Comparison of ENCODE assay signal across 8 mouse cellular contexts in genomic region chr12:25100411-25101217, GRCm38 (mm10). TPM values are rescaled to one million over a fixed set of nuclear protein-coding genes. Genes with fewer than 3 reads are reported as not detected.
DNase-seq lines count a peak whose midpoint lies in the region; ATAC-seq and TF ChIP-seq lines count a peak whose summit lies in the region.

No protein-coding gene starts in this region.

- no peak for TF ChIP-seq POLR2A in spleen, adult 2 months (IDR thresholded peaks at IDR 0.05; ENCODE audit: low read depth, low read length)

- 1% methylated on average over 59 of the region's 59 CpGs for WGBS in spleen, adult 2 months
- under 1% methylated on average over 57 of the region's 59 CpGs for WGBS in kidney, embryonic 14.5 days
- WGBS in liver, embryonic 13.5 days (ENCODE audit: insufficient replicate concordance), result under 1% methylated on average over 57 of the region's 59 CpGs
- WGBS in neural tube, embryonic 12.5 days, result under 1% methylated on average over 59 of the region's 59 CpGs

- DNase-seq in spleen, adult 2 months (ENCODE audit: low read depth in 1 of 2, low spot score in 2 of 2), result peak in 1 of 2 experiments; percentile 12
- no peak for DNase-seq in spleen, adult 12 weeks (ENCODE audit: low spot score)
- DNase-seq in embryo, embryonic 9.5 days (ENCODE audit: extremely low spot score), result peak; percentile 84
- peak; percentile 53 to 61 for DNase-seq in heart, adult 9 months (ENCODE audit: low spot score in 2 of 2)
- DNase-seq in liver, embryonic 13.5 days, result no peak
- peak; percentile 63 for DNase-seq in urinary bladder, postnatal 14 days (ENCODE audit: low spot score)

- H3K27me3 ChIP-seq in spleen, adult 2 months (ENCODE audit: control insufficient read depth, insufficient read depth, low read length), result peaks cover 11% of the 10 kb centered on the region
- H3K27me3 ChIP-seq in kidney, embryonic 14.5 days (ENCODE audit: control insufficient read depth, insufficient read depth, low read length), result no peaks in the 10 kb centered on the region
- peaks cover 75% of the 10 kb centered on the region for H3K27me3 ChIP-seq in liver, embryonic 13.5 days
- no peaks in the 10 kb centered on the region for H3K27me3 ChIP-seq in neural tube, embryonic 12.5 days (replicated peaks)

- peak overlapping the region; percentile 74 for H3K9ac ChIP-seq in kidney, embryonic 14.5 days (ENCODE audit: low read depth, low read length)
- peak overlapping the region; percentile 61 for H3K9ac ChIP-seq in liver, embryonic 13.5 days
- H3K9ac ChIP-seq in neural tube, embryonic 12.5 days, result peak overlapping the region; percentile 74

- no peak for ATAC-seq in kidney, embryonic 14.5 days (ENCODE audit: low FRiP score, low TSS enrichment)
- no peak for ATAC-seq in liver, embryonic 13.5 days (ENCODE audit: low read depth)
- no peak for ATAC-seq in neural tube, embryonic 12.5 days (ENCODE audit: low FRiP score, low read depth)

- no peaks in the 10 kb centered on the region for H3K9me3 ChIP-seq in kidney, embryonic 14.5 days (ENCODE audit: control insufficient read depth, low read length)
- no peaks in the 10 kb centered on the region for H3K9me3 ChIP-seq in liver, embryonic 13.5 days (replicated peaks)
- H3K9me3 ChIP-seq in neural tube, embryonic 12.5 days, result no peaks in the 10 kb centered on the region

- peak overlapping the region; percentile 79 for H3K4me2 ChIP-seq in kidney, embryonic 14.5 days (replicated peaks; ENCODE audit: low read depth, low read length)
- H3K4me2 ChIP-seq in liver, embryonic 13.5 days, result peak overlapping the region; percentile 78
- peak overlapping the region; percentile 96 for H3K4me2 ChIP-seq in neural tube, embryonic 12.5 days (replicated peaks)

- no peak for TF ChIP-seq CTCF in spleen, adult 2 months (IDR thresholded peaks at IDR 0.05; ENCODE audit: extremely low read depth, insufficient read depth, insufficient read length, insufficient replicate concordance)

- peak overlapping the region; percentile 52 for H3K27ac ChIP-seq in spleen, adult 2 months (ENCODE audit: insufficient read depth, low read length)
- H3K27ac ChIP-seq in kidney, embryonic 14.5 days (ENCODE audit: low read depth, low read length), result peak overlapping the region; percentile 98
- H3K27ac ChIP-seq in liver, embryonic 13.5 days, result peak overlapping the region; percentile 84
- H3K27ac ChIP-seq in neural tube, embryonic 12.5 days, result peak overlapping the region; percentile 71; the same call in 1 of the 2 replicates

- peaks cover 18% of the 10 kb centered on the region for H3K4me1 ChIP-seq in spleen, adult 2 months (ENCODE audit: control insufficient read depth, insufficient read depth, insufficient read length)
- H3K4me1 ChIP-seq in kidney, embryonic 14.5 days (ENCODE audit: control insufficient read depth, insufficient read depth, low read length), result peaks cover 30% of the 10 kb centered on the region
- H3K4me1 ChIP-seq in liver, embryonic 13.5 days (replicated peaks), result peaks cover 23% of the 10 kb centered on the region
- peaks cover 49% of the 10 kb centered on the region for H3K4me1 ChIP-seq in neural tube, embryonic 12.5 days

- no peaks in the 10 kb centered on the region for H3K36me3 ChIP-seq in spleen, adult 2 months (ENCODE audit: control insufficient read depth, insufficient read depth, low read length)
- H3K36me3 ChIP-seq in kidney, embryonic 14.5 days (ENCODE audit: control insufficient read depth, insufficient read depth, low read length), result no peaks in the 10 kb centered on the region
- no peaks in the 10 kb centered on the region for H3K36me3 ChIP-seq in liver, embryonic 13.5 days
- no peaks in the 10 kb centered on the region for H3K36me3 ChIP-seq in neural tube, embryonic 12.5 days

- H3K4me3 ChIP-seq in spleen, adult 2 months (ENCODE audit: extremely low read depth, insufficient read depth, insufficient read length), result peak overlapping the region; percentile 47
- H3K4me3 ChIP-seq in kidney, embryonic 14.5 days (ENCODE audit: low read length), result peak overlapping the region; percentile 44
- H3K4me3 ChIP-seq in liver, embryonic 13.5 days (replicated peaks), result peak overlapping the region; percentile 51
- peak overlapping the region; percentile 49 for H3K4me3 ChIP-seq in neural tube, embryonic 12.5 days

RNA-seq across cellular contexts. Expression of gene Id2, which starts 3.7 kb away (rescaled TPM):
- polyA plus RNA-seq in spleen, adult 2 months (2012; rRNA removed), result 106 and 113 TPM in 2 replicates
- polyA plus RNA-seq in kidney, embryonic 14.5 days (2014; fragmentation: Nextera tagmentation; extraction: Ambion mirVana), result 577 and 698 TPM in 2 replicates
- 98.7 and 122 TPM in 2 replicates for polyA plus RNA-seq in liver, embryonic 13.5 days (2015; fragmentation: Nextera tagmentation; extraction: Ambion mirVana)
- polyA plus RNA-seq in neural tube, embryonic 12.5 days (2016; fragmentation: Nextera tagmentation; extraction: Ambion mirVana), result 203 and 211 TPM in 2 replicates

Comparison
In these comparisons a context has a peak if more than half of its experiments do, and no peak if none do; other contexts are left out.
1. DNase-seq: peak in embryo, embryonic 9.5 days (single experiment), heart, adult 9 months (2 of 2) and urinary bladder, postnatal 14 days (single experiment); none in spleen, adult 12 weeks (single experiment) and liver, embryonic 13.5 days (single experiment).
2. Peak in every context shown above with its lines, with median percentiles within 50 percentile points of each other: H3K27ac ChIP-seq, H3K4me3 ChIP-seq, H3K4me2 ChIP-seq and H3K9ac ChIP-seq.